Mouse (Mus musculus) brain, embryonic 14.5 days (tissue): ENCODE measurements around the gene Klk6.

Source experiments
- CTCF ChIP-seq: fragments of 200-500 bp; IDR thresholded peaks from 2 replicates; pipeline ENCODE4 v1.5.1; 2012; ENCODE audit warnings: inconsistent platforms, mild to moderate bottlenecking, moderate library complexity, borderline replicate concordance; ENCODE audit not compliant: insufficient read depth, insufficient read length; ENCODE audit errors: extremely low read depth
- POLR2A ChIP-seq: fragments of 200-500 bp; IDR thresholded peaks from 2 replicates; pipeline ENCODE4 v1.6.1; 2012; ENCODE audit warnings: mild to moderate bottlenecking, inconsistent platforms, borderline replicate concordance; ENCODE audit not compliant: poor library complexity, insufficient read depth, insufficient read length, severe bottlenecking; ENCODE audit errors: extremely low read depth

DNA sequence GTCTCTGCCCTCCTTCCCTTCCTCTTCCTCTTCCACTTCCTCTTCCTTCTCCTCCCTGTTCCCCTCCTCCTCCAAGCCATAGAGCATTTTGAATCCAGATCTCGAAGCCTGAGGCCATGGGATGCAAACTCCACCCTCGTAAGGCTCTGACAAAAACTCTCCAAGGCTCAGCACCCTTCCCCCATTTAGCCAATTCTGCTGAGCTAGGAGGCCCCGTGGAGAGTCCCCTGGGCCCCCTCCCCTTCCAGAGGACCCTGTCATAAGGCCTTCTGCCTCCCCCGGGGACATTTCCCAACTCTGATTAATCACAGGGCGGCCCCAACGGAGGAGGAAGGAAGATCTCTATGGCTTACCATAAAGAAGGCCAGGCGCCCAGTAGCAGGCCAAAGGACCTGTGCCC, 32.7 kb upstream of the Klk6 start, which contains the start of gene Klk9:
- TF ChIP-seq CTCF (no peak), POLR2A (no peak)
